Mouse (Mus musculus): ENCODE measurements around the gene Syt12.

DNA sequence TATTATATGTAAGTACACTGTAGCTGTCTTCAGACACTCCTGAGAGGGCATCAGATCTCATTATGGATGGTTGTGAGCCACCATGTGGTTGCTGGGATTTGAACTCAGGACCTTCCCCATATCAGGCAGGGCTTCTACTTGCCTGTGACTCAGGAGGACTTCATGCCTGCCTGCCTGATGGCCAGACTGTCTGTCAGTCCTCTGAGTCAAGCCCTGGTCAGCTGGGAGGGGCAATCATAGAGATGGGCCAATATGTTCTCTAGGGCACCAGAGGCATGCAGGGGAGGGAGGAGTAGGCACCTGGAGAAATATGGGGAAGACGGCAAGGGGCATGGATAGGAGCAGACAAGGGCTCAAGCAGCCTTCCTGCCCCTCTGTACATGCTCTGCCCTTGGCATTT is 42.2 kb downstream of the Syt12 start:
- no peak for TF ChIP-seq GATA1 (IDR thresholded peaks at IDR 0.05; ENCODE audit: borderline replicate concordance, low read length)
- TF ChIP-seq FLI1 (IDR thresholded peaks at IDR 0.05; ENCODE audit: low read length): no peak
